Mouse (Mus musculus) stomach, postnatal 0 days (tissue): Measurements from ENCODE around the gene Gas6. TPM values are rescaled to one million over a fixed set of nuclear protein-coding genes. Genes with fewer than 3 reads are reported as not detected.

ENCODE experiments used
- ATAC-seq: fragments of 200-750 bp; cut with Nextera tagmentation; 2 replicates; pipeline ENCODE4 v1.8.0; 2017; ENCODE audit not compliant: low FRiP score, low TSS enrichment
- DNase-seq: peaks from one replicate; pipeline ENCODE4 v3.0.0-alpha.2; 2016; ENCODE audit warnings: low spot score
- H3K27ac ChIP-seq: fragments of 300-500 bp; sonication (generic); replicated peaks from 2 replicates; pipeline ENCODE4 v1.5.1; 2014; ENCODE audit warnings: mild to moderate bottlenecking, control low read depth
- H3K27me3 ChIP-seq: fragments of 300-500 bp; sonication (generic); 2 replicates; pipeline ENCODE4 v1.6.1; 2014; ENCODE audit warnings: low read length; ENCODE audit not compliant: control insufficient read depth, insufficient read depth
- H3K36me3 ChIP-seq: fragments of 300-500 bp; sonication (generic); 2 replicates; pipeline ENCODE4 v1.6.1; 2014; ENCODE audit warnings: low read length, mixed read lengths; ENCODE audit not compliant: control insufficient read depth, insufficient read depth
- H3K4me1 ChIP-seq: fragments of 300-500 bp; sonication (generic); replicated peaks from 2 replicates; pipeline ENCODE4 v1.6.1; 2014; ENCODE audit warnings: antibody characterized with exemption; ENCODE audit not compliant: control insufficient read depth, insufficient read depth
- H3K4me2 ChIP-seq: fragments of 300-500 bp; sonication (generic); replicated peaks from 2 replicates; pipeline ENCODE4 v1.6.1; 2014; ENCODE audit warnings: low read depth, mild to moderate bottlenecking, control low read depth, moderate library complexity
- H3K4me3 ChIP-seq: fragments of 300-500 bp; sonication (generic); 2 replicates; pipeline ENCODE4 v1.5.1; 2014; ENCODE audit warnings: low read depth, low read length, control low read depth
- H3K9ac ChIP-seq: fragments of 300-500 bp; sonication (generic); 2 replicates; pipeline ENCODE4 v1.6.1; 2014; ENCODE audit warnings: mild to moderate bottlenecking, low read length, control low read depth, mixed read lengths
- H3K9me3 ChIP-seq: fragments of 300-500 bp; sonication (generic); 2 replicates; pipeline ENCODE4 v1.6.1; 2016; ENCODE audit warnings: low read length; ENCODE audit not compliant: control insufficient read depth
- CTCF ChIP-seq: IDR thresholded peaks from 2 replicates; pipeline ENCODE4 v1.5.1; 2016; ENCODE audit warnings: antibody characterized with exemption, low read depth, mild to moderate bottlenecking, moderate library complexity
- EP300 ChIP-seq: optimal IDR thresholded peaks from 2 replicates; pipeline ENCODE3; 2016; ENCODE audit warnings: antibody characterized with exemption
- WGBS: fragments of 180-500 bp; shearing (Covaris S2); extraction: QIAGEN DNeasy Blood & Tissue Kit; methylation state at CpG from one replicate; pipeline ENCODE4 v1.1.7; 2014; 5-methylcytosine and 5-hydroxymethylcytosine counted together
- polyA plus RNA-seq: library from polyadenylated mRNA; unstranded; fragments of >200 nt; fragmentation: Nextera tagmentation; extraction: Ambion mirVana; gene quantifications from 2 replicates; pipeline ENCODE4 v1.2.1, GENCODE M21; 2015

Gene Gas6
- polyA plus RNA-seq, 1 experiment from 2014 or later, result 197 TPM

DNA sequence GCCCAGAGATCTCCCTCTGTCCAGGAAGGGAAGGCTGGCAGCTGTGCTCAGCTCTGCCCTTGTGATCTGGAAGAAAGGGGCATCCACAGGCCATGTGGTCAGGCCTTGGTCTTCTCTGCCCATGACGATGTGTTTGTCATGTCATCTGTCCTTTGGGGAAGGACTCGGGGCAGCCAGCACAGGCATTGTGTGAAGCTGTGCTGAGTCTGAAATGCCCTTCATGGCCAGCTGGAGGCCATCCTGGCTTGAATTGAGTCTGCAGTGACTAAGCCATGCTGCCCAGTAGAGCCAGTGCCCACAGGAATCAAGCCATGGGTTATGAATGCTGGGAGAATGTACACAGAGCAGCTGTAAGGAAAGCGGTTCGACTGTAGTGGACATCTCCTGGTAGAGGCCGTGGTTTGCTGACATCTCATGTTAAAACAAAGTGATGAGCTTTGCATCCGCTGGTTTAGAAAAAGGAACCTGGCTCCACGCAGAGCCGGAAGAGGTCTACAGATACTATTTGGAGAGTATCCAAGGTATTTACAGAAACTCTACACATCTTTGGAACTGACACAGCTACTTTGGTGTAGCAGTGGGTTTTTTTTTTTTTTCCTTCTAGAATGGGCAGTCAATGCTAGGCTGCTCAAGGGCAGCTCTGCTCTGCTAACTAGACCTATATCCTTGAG lies 9.8 kb upstream of the Gas6 start:
- H3K36me3 ChIP-seq, result no peaks in the 10 kb centered on the region
- H3K9ac ChIP-seq, result no peak overlapping the region
- TF ChIP-seq EP300 (no peak), CTCF (no peak)
- H3K4me2 ChIP-seq, result no peak overlapping the region
- ATAC-seq, result no peak; the same call in 1 of the 2 replicates
- no peaks in the 10 kb centered on the region for H3K27me3 ChIP-seq
- H3K4me1 ChIP-seq, result peaks cover 4% of the 10 kb centered on the region; the same call in 1 of the 2 replicates
- H3K9me3 ChIP-seq, result no peaks in the 10 kb centered on the region
- H3K27ac ChIP-seq, result peak overlapping the region; percentile 58; the same call in 1 of the 2 replicates
- DNase-seq, result no peak
- WGBS, result 57% methylated on average over 8 of the region's 8 CpGs
- no peak overlapping the region for H3K4me3 ChIP-seq

- H3K9ac ChIP-seq, result no peak overlapping the region
Observed at GRCm38 (mm10) chr8:13501221-13501620, 6.9 kb upstream of the Gas6 start.

GRCm38 (mm10) chr8:13493011-13493410 lies 1.3 kb downstream of the Gas6 start:
- Histone ChIP-seq H3K27ac (peak overlapping the region; percentile 71; the same call in 1 of the 2 replicates), H3K4me1 (peaks cover 12% of the 10 kb centered on the region), H3K27me3 (no peaks in the 10 kb centered on the region), H3K9ac (peak overlapping the region; percentile 31; the same call in 1 of the 2 replicates), H3K36me3 (no peaks in the 10 kb centered on the region; the same call in 1 of the 2 replicates), H3K4me2 (peak overlapping the region; percentile 82), H3K9me3 (no peaks in the 10 kb centered on the region), H3K4me3 (peak overlapping the region; percentile 78)
- DNase-seq, result peak; percentile 60
- TF ChIP-seq CTCF (no peak), EP300 (no peak)
- WGBS, result 37% methylated on average over 11 of the region's 11 CpGs
- peak; percentile 41 for ATAC-seq

More at GRCm38 (mm10) chr8:13501221-13501620, 6.9 kb upstream of the Gas6 start:
- no peak overlapping the region for H3K4me2 ChIP-seq
- no peaks in the 10 kb centered on the region for H3K9me3 ChIP-seq
- H3K27me3 ChIP-seq, result no peaks in the 10 kb centered on the region
- H3K36me3 ChIP-seq, result no peaks in the 10 kb centered on the region
- WGBS, result 80% methylated on average over 3 of the region's 3 CpGs
- TF ChIP-seq CTCF, result no peak
- no peak for TF ChIP-seq EP300
- H3K4me1 ChIP-seq, result peaks cover 4% of the 10 kb centered on the region; the same call in 1 of the 2 replicates
- no peak overlapping the region for H3K4me3 ChIP-seq
- no peak for DNase-seq
- ATAC-seq, result no peak
- no peak overlapping the region for H3K27ac ChIP-seq

GRCm38 (mm10) chr8:13492198-13492995 lies 1.9 kb downstream of the Gas6 start:
- H3K4me2 ChIP-seq, result peak overlapping the region; percentile 82
- ATAC-seq, result peak; percentile 89
- H3K4me3 ChIP-seq, result peak overlapping the region; percentile 78

GRCm38 (mm10) chr8:13491491-13492010 lies 2.7 kb downstream of the Gas6 start:
- TF ChIP-seq EP300 (no peak), CTCF (no peak)
- H3K4me3 ChIP-seq, result 0 out of 2 replicates have a peak overlapping the region, but pooled peaks have one; percentile 78
- H3K27me3 ChIP-seq, result no peaks in the 10 kb centered on the region
- peaks cover 12% of the 10 kb centered on the region for H3K4me1 ChIP-seq
- DNase-seq (no peak), ATAC-seq (no peak)
- H3K9me3 ChIP-seq, result no peaks in the 10 kb centered on the region
- 0 out of 2 replicates have a peak overlapping the region, but pooled peaks have one; percentile 40 for H3K27ac ChIP-seq
- WGBS, result 78% methylated on average over 14 of the region's 14 CpGs
- no peaks in the 10 kb centered on the region; the same call in 1 of the 2 replicates for H3K36me3 ChIP-seq
- H3K9ac ChIP-seq, result no peak overlapping the region
- H3K4me2 ChIP-seq, result peak overlapping the region; percentile 82

More at GRCm38 (mm10) chr8:13492198-13492995, 1.9 kb downstream of the Gas6 start:
- H3K9me3 ChIP-seq, result no peaks in the 10 kb centered on the region
- WGBS, result 36% methylated on average over 9 of the region's 9 CpGs
- no peaks in the 10 kb centered on the region for H3K27me3 ChIP-seq
- H3K4me1 ChIP-seq, result peaks cover 12% of the 10 kb centered on the region
- no peaks in the 10 kb centered on the region; the same call in 1 of the 2 replicates for H3K36me3 ChIP-seq
- H3K27ac ChIP-seq, result peak overlapping the region; percentile 71
- TF ChIP-seq CTCF, result peak; percentile 47; the same call in 1 of the 2 replicates
- no peak for TF ChIP-seq EP300
- no peak overlapping the region for H3K9ac ChIP-seq
- peak; percentile 80 for DNase-seq
